Mouse (Mus musculus) hindbrain, embryonic 13.5 days (tissue): ENCODE data around the gene Prdm10. TPM values are rescaled to one million over a fixed set of nuclear protein-coding genes. Genes with fewer than 3 reads are reported as not detected.

ENCODE experiments used
- ATAC-seq: fragments of 200-750 bp; cut with Nextera tagmentation; 2 replicates; pipeline ENCODE4 v1.8.0; 2017; ENCODE audit warnings: moderate TSS enrichment; ENCODE audit not compliant: low FRiP score
- H3K27ac ChIP-seq: fragments of 300-500 bp; sonication (generic); 2 replicates; pipeline ENCODE4 v1.5.1; 2015; ENCODE audit warnings: inconsistent platforms, mild to moderate bottlenecking, moderate library complexity
- H3K27me3 ChIP-seq: fragments of 300-500 bp; sonication (generic); 2 replicates; pipeline ENCODE4 v1.6.1; 2015; ENCODE audit warnings: mild to moderate bottlenecking, inconsistent platforms
- H3K36me3 ChIP-seq: fragments of 300-500 bp; sonication (generic); 2 replicates; pipeline ENCODE4 v1.6.1; 2015; ENCODE audit warnings: mild to moderate bottlenecking, inconsistent platforms
- H3K4me1 ChIP-seq: fragments of 300-500 bp; sonication (generic); replicated peaks from 2 replicates; pipeline ENCODE4 v1.6.1; 2015; ENCODE audit warnings: inconsistent platforms
- H3K4me2 ChIP-seq: fragments of 300-500 bp; sonication (generic); 2 replicates; pipeline ENCODE4 v1.6.1; 2015; ENCODE audit warnings: inconsistent platforms, mild to moderate bottlenecking, moderate library complexity
- H3K4me3 ChIP-seq: fragments of 300-500 bp; sonication (generic); 2 replicates; pipeline ENCODE4 v1.5.1; 2015; ENCODE audit warnings: mild to moderate bottlenecking, inconsistent platforms
- H3K9ac ChIP-seq: fragments of 300-500 bp; sonication (generic); 2 replicates; pipeline ENCODE4 v1.6.1; 2015; ENCODE audit warnings: mild to moderate bottlenecking, inconsistent platforms
- H3K9me3 ChIP-seq: fragments of 300-500 bp; sonication (generic); 2 replicates; pipeline ENCODE4 v1.6.1; 2016; ENCODE audit warnings: inconsistent platforms
- WGBS: fragments of 180-500 bp; shearing (Covaris S2); methylation state at CpG from one replicate; pipeline ENCODE4 v1.1.7; 2015; 5-methylcytosine and 5-hydroxymethylcytosine counted together
- polyA plus RNA-seq: library from polyadenylated mRNA; unstranded; fragments of >200 nt; fragmentation: Nextera tagmentation; extraction: Ambion mirVana; gene quantifications from 2 replicates; pipeline ENCODE4 v1.2.1, GENCODE M21; 2015

Prdm10 gene
- polyA plus RNA-seq, 1 experiment from 2014 or later: 7.9 TPM

GRCm38 (mm10) chr9:31318956-31319355 is 38.6 kb downstream of the Prdm10 start:
- H3K36me3 ChIP-seq: 0 out of 2 replicates have a peak, but pooled peaks cover 3% of the 10 kb centered on the region
- H3K4me1 ChIP-seq: peaks cover 34% of the 10 kb centered on the region
- H3K27me3 ChIP-seq: no peaks in the 10 kb centered on the region
- no peak overlapping the region for H3K4me2 ChIP-seq
- no peak overlapping the region for H3K27ac ChIP-seq
- no peaks in the 10 kb centered on the region for H3K9me3 ChIP-seq
- no peak overlapping the region for H3K4me3 ChIP-seq
- no peak for ATAC-seq
- H3K9ac ChIP-seq: no peak overlapping the region
- WGBS: 21% methylated on average over 5 of the region's 5 CpGs

GRCm38 (mm10) chr9:31320734-31321133 is 40.4 kb downstream of the Prdm10 start:
- H3K4me2 ChIP-seq: no peak overlapping the region
- WGBS: 49% methylated on average over 1 of the region's 1 CpGs
- 0 out of 2 replicates have a peak, but pooled peaks cover 5% of the 10 kb centered on the region for H3K36me3 ChIP-seq
- no peak overlapping the region for H3K4me3 ChIP-seq
- H3K9me3 ChIP-seq: no peaks in the 10 kb centered on the region
- no peak for ATAC-seq
- H3K9ac ChIP-seq: no peak overlapping the region
- H3K4me1 ChIP-seq: peaks cover 26% of the 10 kb centered on the region
- H3K27me3 ChIP-seq: no peaks in the 10 kb centered on the region
- no peak overlapping the region for H3K27ac ChIP-seq

- Histone ChIP-seq H3K9ac (no peak overlapping the region; the same call in 1 of the 2 replicates), H3K4me2 (no peak overlapping the region), H3K27me3 (no peaks in the 10 kb centered on the region), H3K4me3 (no peak overlapping the region), H3K36me3 (0 out of 2 replicates have a peak, but pooled peaks cover 7% of the 10 kb centered on the region), H3K4me1 (peaks cover 28% of the 10 kb centered on the region), H3K27ac (no peak overlapping the region), H3K9me3 (no peaks in the 10 kb centered on the region)
- 44% methylated on average over 4 of the region's 4 CpGs for WGBS
- ATAC-seq: no peak
Observed at GRCm38 (mm10) chr9:31321526-31321925, 41.2 kb downstream of the Prdm10 start.

- ATAC-seq: no peak
Observed at GRCm38 (mm10) chr9:31322090-31322489, 41.8 kb downstream of the Prdm10 start.

GRCm38 (mm10) chr9:31330816-31331215 is 50.5 kb downstream of the Prdm10 start:
- Histone ChIP-seq H3K27ac (no peak overlapping the region), H3K4me3 (no peak overlapping the region), H3K4me1 (peaks cover 11% of the 10 kb centered on the region; the same call in 1 of the 2 replicates), H3K9ac (no peak overlapping the region), H3K36me3 (peaks cover 31% of the 10 kb centered on the region), H3K27me3 (no peaks in the 10 kb centered on the region), H3K4me2 (no peak overlapping the region), H3K9me3 (no peaks in the 10 kb centered on the region)
- 79% methylated on average over 3 of the region's 3 CpGs for WGBS
- ATAC-seq: no peak

More at GRCm38 (mm10) chr9:31322090-31322489, 41.8 kb downstream of the Prdm10 start:
- Histone ChIP-seq H3K4me3 (no peak overlapping the region), H3K4me2 (no peak overlapping the region), H3K4me1 (peaks cover 30% of the 10 kb centered on the region), H3K27ac (no peak overlapping the region), H3K9me3 (no peaks in the 10 kb centered on the region), H3K9ac (no peak overlapping the region), H3K36me3 (peaks cover 8% of the 10 kb centered on the region; the same call in 1 of the 2 replicates), H3K27me3 (no peaks in the 10 kb centered on the region)
- WGBS: 78% methylated on average over 5 of the region's 5 CpGs

GRCm38 (mm10) chr9:31331246-31331645 is 50.9 kb downstream of the Prdm10 start:
- no peak overlapping the region for H3K4me2 ChIP-seq
- no peak overlapping the region for H3K9ac ChIP-seq
- H3K27me3 ChIP-seq: no peaks in the 10 kb centered on the region
- peaks cover 7% of the 10 kb centered on the region; the same call in 1 of the 2 replicates for H3K4me1 ChIP-seq
- H3K4me3 ChIP-seq: no peak overlapping the region
- ATAC-seq: no peak
- H3K36me3 ChIP-seq: peaks cover 29% of the 10 kb centered on the region
- H3K9me3 ChIP-seq: no peaks in the 10 kb centered on the region
- no peak overlapping the region for H3K27ac ChIP-seq
- 52% methylated on average over 4 of the region's 4 CpGs for WGBS

GRCm38 (mm10) chr9:31331906-31332305 is 51.6 kb downstream of the Prdm10 start:
- 56% methylated on average over 3 of the region's 3 CpGs for WGBS
- Histone ChIP-seq H3K9me3 (no peaks in the 10 kb centered on the region), H3K27me3 (no peaks in the 10 kb centered on the region), H3K27ac (no peak overlapping the region), H3K4me1 (peaks cover 4% of the 10 kb centered on the region; the same call in 1 of the 2 replicates), H3K9ac (no peak overlapping the region), H3K36me3 (peaks cover 32% of the 10 kb centered on the region), H3K4me2 (no peak overlapping the region), H3K4me3 (no peak overlapping the region)
- ATAC-seq: no peak

- no peak for ATAC-seq
Observed at GRCm38 (mm10) chr9:31332826-31333225, 52.5 kb downstream of the Prdm10 start.

GRCm38 (mm10) chr9:31334991-31335390 is 54.7 kb downstream of the Prdm10 start:
- peaks cover 12% of the 10 kb centered on the region for H3K36me3 ChIP-seq
- H3K27me3 ChIP-seq: no peaks in the 10 kb centered on the region
- WGBS: 61% methylated on average over 6 of the region's 6 CpGs
- no peak overlapping the region for H3K4me2 ChIP-seq
- H3K4me3 ChIP-seq: no peak overlapping the region
- H3K4me1 ChIP-seq: 0 out of 2 replicates have a peak, but pooled peaks cover 4% of the 10 kb centered on the region
- no peak for ATAC-seq
- H3K9ac ChIP-seq: no peak overlapping the region
- no peak overlapping the region for H3K27ac ChIP-seq
- no peaks in the 10 kb centered on the region for H3K9me3 ChIP-seq

More at GRCm38 (mm10) chr9:31332826-31333225, 52.5 kb downstream of the Prdm10 start:
- Histone ChIP-seq H3K4me1 (0 out of 2 replicates have a peak, but pooled peaks cover 4% of the 10 kb centered on the region), H3K9ac (no peak overlapping the region), H3K27ac (no peak overlapping the region), H3K4me3 (no peak overlapping the region), H3K4me2 (no peak overlapping the region), H3K36me3 (peaks cover 24% of the 10 kb centered on the region), H3K9me3 (no peaks in the 10 kb centered on the region), H3K27me3 (no peaks in the 10 kb centered on the region)

GRCm38 (mm10) chr9:31344289-31344831 is 64.0 kb downstream of the Prdm10 start:
- Histone ChIP-seq H3K9ac (no peak overlapping the region), H3K9me3 (no peaks in the 10 kb centered on the region), H3K4me2 (no peak overlapping the region), H3K36me3 (peaks cover 20% of the 10 kb centered on the region), H3K27me3 (no peaks in the 10 kb centered on the region), H3K4me3 (no peak overlapping the region), H3K4me1 (peaks cover 6% of the 10 kb centered on the region), H3K27ac (no peak overlapping the region)
- 64% methylated on average over 11 of the region's 11 CpGs for WGBS
- ATAC-seq: 0 out of 2 replicates have a peak, but pooled peaks have one; percentile 17

- no peaks in the 10 kb centered on the region for H3K9me3 ChIP-seq
- no peak overlapping the region for H3K4me3 ChIP-seq
- H3K36me3 ChIP-seq: peaks cover 24% of the 10 kb centered on the region
- H3K4me1 ChIP-seq: peaks cover 6% of the 10 kb centered on the region
- WGBS: 80% methylated on average over 15 of the region's 15 CpGs
- H3K27ac ChIP-seq: no peak overlapping the region
- H3K27me3 ChIP-seq: no peaks in the 10 kb centered on the region
- H3K4me2 ChIP-seq: no peak overlapping the region
- no peak for ATAC-seq
- no peak overlapping the region for H3K9ac ChIP-seq
Observed at GRCm38 (mm10) chr9:31346575-31347080, 66.3 kb downstream of the Prdm10 start.

- peaks cover 6% of the 10 kb centered on the region for H3K4me1 ChIP-seq
- H3K4me3 ChIP-seq: no peak overlapping the region
- peak overlapping the region; percentile 51; the same call in 1 of the 2 replicates for H3K9ac ChIP-seq
- H3K27me3 ChIP-seq: no peaks in the 10 kb centered on the region
- no peaks in the 10 kb centered on the region for H3K9me3 ChIP-seq
- no peak overlapping the region for H3K4me2 ChIP-seq
- 74% methylated on average over 4 of the region's 4 CpGs for WGBS
- H3K36me3 ChIP-seq: peaks cover 34% of the 10 kb centered on the region
- 0 out of 2 replicates have a peak overlapping the region, but pooled peaks have one; percentile 25 for H3K27ac ChIP-seq
- no peak for ATAC-seq
Observed at GRCm38 (mm10) chr9:31348458-31348857, 68.1 kb downstream of the Prdm10 start.

- H3K27me3 ChIP-seq: no peaks in the 10 kb centered on the region
- no peak overlapping the region for H3K4me3 ChIP-seq
- H3K36me3 ChIP-seq: peaks cover 39% of the 10 kb centered on the region
- WGBS: 70% methylated on average over 11 of the region's 11 CpGs
- no peaks in the 10 kb centered on the region for H3K9me3 ChIP-seq
- H3K4me2 ChIP-seq: no peak overlapping the region
- peak; percentile 72 for ATAC-seq
- 0 out of 2 replicates have a peak overlapping the region, but pooled peaks have one; percentile 25 for H3K27ac ChIP-seq
- H3K4me1 ChIP-seq: peaks cover 6% of the 10 kb centered on the region
- H3K9ac ChIP-seq: peak overlapping the region; percentile 51; the same call in 1 of the 2 replicates
Observed at GRCm38 (mm10) chr9:31348915-31349314, 68.6 kb downstream of the Prdm10 start.
